Mouse (Mus musculus): ENCODE results near the gene Dnajc6.

DNA sequence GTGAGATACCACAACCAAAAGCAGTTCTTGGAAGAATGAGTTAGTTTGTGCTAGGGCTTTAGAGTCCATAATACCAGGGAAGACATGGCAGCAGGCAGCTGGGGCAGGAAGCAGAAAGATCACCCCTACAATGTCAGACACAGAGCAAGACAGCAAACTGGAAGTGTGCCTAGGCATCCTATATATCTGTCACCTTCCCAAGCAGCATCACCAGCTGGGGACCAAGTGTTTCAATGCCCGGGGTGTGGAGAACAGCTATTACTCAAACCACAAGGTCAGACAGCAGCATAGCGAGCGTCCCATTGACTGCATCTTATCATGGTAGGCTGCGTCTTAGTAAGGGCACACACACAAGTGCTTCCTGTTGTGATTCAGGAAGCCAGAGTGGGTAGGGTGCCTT, 45.4 kb upstream of the Dnajc6 start:
- TF ChIP-seq CTCF (IDR thresholded peaks at IDR 0.05; ENCODE audit: borderline replicate concordance, control insufficient read depth, extremely low read depth, insufficient read depth, low read length, poor library complexity) (no peak), POLR2A (IDR thresholded peaks at IDR 0.05; ENCODE audit: control insufficient read depth, extremely low read depth, insufficient read depth, low read length, poor library complexity) (no peak)
